Mouse (Mus musculus): Measurements from ENCODE around the gene Slc2a4. TPM values are rescaled to one million over a fixed set of nuclear protein-coding genes. Genes with fewer than 3 reads are reported as not detected.
"Not testable (repeated sequence)": the region's sequence is repeated elsewhere in the genome, so short reads cannot be mapped to it uniquely, and the experiment has no call there.

Slc2a4 gene
- polyA plus RNA-seq, 2 experiments from 2014 or later: not detected

GRCm38 (mm10) chr11:69970222-69970621, 22.2 kb upstream of the Slc2a4 start:
- no peak for ATAC-seq

DNA sequence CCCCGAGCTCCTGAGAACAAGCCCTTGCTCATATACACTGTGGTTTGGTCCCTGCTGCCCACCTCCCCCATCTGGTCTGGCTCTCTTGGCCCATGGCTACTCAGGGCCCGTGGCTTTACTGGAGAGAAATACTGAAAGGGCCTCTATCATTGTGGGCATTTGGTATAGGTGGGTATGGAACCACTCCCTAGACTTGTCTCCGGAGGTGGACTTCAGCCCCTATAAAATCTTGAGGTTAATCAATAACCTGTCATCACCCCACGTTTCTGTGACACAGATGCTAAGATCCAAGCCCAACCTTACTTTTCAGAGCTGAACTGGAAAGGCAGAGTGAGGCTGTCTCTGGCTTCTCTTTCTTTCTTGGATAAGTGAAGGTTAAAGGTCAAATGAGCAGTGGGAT, 20.8 kb upstream of the Slc2a4 start:
- ATAC-seq: no peak

DNA sequence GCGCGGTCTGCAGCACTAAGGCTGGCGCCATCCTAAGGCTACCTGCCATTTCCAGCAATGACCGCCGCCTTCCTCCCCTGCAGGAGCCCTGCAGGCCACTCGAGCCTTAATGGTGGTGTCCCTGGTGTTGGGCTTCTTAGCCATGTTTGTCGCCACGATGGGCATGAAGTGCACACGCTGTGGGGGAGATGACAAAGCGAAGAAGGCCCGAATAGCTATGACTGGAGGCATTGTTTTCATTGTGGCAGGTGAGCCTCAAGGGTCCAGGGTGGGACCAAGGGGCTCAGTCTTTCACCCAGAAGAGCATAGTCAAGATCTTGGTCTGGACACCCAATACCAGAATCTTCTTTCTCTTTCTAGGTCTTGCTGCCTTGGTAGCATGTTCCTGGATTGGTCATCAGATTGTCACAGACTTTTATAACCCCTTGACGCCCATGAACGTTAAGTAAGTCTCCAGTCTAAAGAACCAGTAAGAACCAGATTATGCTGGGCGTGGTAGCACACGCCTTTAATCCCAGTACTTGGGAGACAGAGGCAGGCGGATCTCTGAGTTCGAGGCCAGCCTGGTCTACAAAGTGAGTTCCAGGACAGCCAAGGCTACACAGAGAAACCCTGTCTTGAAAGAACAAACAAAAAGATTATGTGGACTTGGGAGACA, 19.0 kb upstream of the Slc2a4 start:
- no peak for ATAC-seq

DNA sequence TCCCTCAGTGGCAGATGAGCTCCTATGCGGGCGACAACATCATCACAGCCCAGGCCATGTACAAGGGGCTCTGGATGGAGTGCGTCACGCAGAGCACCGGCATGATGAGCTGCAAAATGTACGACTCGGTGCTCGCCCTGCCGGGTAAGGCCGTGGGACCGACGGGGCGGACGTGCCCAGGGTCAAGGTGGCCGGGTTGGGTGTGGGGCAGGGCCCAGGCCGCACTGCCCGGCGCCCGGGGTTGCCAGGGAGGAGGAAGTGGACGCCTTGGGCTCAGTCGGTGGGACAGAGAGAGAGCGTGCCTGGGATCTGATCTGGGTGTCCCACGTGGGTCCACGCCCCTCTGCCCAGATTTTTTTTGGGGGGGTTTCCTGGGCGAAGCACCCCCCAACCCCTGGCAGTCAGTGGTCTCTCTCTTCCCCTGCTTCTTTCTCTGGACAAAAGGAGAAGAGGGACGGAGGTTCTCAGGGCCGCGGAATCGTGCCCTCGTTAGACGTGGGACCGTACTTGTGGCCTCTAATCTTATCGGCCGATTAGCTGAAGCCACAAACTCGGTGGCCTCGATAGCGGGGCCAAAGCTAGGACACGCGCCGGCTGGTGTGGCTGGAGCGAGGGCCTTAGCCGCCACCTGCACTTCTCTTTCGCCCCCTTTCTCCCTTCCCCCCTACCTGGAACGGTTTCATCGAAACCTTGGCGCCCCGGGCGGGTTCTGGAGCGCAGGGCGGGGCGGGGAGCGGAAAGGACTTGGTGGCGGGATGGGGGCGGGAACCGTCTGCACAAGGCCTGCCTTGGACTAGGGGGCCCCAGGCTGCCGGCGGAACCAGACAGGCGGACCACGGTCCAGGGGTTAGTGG, 18.2 kb upstream of the Slc2a4 start:
- ATAC-seq: no peak

GRCm38 (mm10) chr11:69965271-69966005, 17.4 kb upstream of the Slc2a4 start:
- no peak for ATAC-seq

GRCm38 (mm10) chr11:69964650-69965270, 16.8 kb upstream of the Slc2a4 start, which contains the start of gene Cldn7:
Gene Cldn7 (plus strand): TSS chr11:69964779.
- no peak for ATAC-seq

- ATAC-seq: no peak
These were observed 13.9 kb upstream of the Slc2a4 start for GRCm38 (mm10) chr11:69961841-69962240.

GRCm38 (mm10) chr11:69960616-69961015, 12.6 kb upstream of the Slc2a4 start:
- no peak for ATAC-seq

DNA sequence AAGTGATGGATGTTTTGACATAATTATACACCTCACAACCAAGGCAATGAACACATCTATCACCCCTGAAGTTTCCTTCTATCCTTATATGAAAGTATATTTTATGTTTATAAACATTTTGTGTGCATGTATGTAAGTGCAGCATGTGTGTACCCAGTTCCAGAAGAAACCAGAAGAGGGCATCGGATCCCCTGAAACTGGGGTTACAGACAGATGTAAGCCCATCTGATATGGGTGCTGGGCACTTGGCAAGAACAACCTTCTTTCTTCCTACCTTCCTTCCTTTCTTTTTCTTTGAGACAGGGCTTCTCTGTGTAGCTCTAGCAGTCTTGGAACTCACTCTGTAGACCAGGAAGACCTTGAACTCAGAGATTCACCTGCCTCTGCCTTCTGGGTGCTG, 8.2 kb upstream of the Slc2a4 start:
- ATAC-seq: no peak

DNA sequence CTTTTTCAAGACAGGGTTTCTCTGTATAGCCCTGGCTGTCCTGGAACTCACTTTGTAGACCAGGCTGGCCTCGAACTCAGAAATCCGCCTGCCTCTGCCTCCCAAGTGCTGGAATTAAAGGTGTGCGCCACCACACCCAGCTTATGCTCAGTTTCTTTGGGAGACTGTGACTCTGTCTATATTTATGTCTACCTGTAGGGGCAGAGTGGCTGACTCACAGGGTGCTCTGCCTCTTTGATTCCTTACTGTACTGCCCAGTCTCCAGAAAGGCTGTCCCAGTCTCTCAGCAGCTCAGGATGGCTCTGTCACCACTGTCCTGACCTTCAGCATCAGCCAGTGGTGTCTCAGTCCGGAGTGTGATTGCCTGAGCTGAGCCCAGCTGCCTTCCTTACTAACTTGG, 7.6 kb upstream of the Slc2a4 start:
- ATAC-seq: not testable (repeated sequence)

GRCm38 (mm10) chr11:69953267-69953915, 5.4 kb upstream of the Slc2a4 start:
- ATAC-seq: no peak

GRCm38 (mm10) chr11:69952274-69952673, 4.3 kb upstream of the Slc2a4 start:
- ATAC-seq: no peak

DNA sequence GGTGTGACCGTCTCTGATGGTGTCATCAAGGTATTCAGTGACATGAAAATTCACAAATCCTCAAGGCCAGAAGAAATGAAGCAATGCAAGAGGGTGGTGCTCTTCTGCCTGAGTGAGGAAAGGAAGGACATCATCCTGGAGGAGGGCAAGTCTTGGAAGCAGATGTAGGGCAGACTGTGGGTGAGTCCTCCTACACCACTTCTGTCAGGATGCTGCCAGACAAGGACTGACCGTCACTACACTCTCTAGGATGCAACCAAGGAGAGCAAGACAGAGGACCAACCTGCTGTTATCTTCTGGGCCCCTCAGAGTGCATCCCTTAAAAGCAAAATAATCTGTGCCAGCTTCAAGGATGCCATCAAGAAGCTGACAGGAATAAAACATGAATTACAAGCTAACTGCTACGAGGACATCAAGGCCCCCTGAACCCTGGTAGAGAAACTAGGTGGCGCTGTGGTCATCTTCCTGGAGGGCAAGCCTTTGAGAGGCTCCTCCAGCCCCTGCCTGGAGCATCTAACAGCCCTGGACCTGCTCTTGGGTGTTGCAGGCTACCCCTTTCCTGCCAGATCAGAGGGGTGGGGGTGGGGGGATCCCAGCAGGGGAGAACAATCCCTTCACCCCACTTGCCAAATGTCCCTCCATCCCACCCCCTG, 2.9 kb upstream of the Slc2a4 start:
- no peak for ATAC-seq

- ATAC-seq: peak; percentile 75
These were observed 769 bp upstream of the Slc2a4 start for GRCm38 (mm10) chr11:69948763-69949150.

DNA sequence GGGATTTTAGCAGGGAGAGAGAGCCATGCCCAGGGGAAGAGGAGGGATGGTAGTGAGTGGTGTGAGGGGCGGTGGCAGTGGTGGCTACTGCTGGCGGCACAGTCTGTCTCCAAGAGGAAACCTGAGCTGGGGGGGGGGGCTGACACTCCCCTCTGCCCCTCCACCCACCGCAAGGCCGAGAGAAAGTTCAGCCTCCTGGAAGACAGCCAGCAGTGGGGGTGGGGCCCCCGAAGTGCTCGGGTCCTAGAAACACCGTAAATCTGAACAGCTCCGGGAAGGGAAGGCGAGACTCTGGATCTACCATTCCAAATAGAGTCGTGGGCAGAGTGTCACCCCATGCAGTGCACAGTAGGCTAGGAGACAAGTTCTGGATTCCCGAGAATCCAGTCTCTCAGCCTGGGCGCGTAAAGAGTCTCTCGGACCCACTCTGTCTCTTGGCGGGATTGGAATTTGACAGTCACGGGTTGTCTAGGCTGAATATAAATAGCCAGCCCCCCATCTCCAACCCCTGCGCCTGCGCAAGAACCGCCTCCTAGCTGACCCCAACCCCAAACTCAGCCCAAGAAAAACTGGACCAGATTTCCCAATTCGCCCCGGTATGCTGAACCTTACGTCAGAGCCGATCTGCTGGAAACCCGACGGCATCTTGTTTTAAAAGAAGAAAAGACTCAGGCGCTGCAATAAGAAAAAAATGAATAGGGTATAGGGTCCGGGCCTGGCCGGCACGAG, 487 bp downstream of the Slc2a4 start:
- no peak for ATAC-seq

- ATAC-seq: no peak
These were observed 1.7 kb downstream of the Slc2a4 start for GRCm38 (mm10) chr11:69945997-69946891.

DNA sequence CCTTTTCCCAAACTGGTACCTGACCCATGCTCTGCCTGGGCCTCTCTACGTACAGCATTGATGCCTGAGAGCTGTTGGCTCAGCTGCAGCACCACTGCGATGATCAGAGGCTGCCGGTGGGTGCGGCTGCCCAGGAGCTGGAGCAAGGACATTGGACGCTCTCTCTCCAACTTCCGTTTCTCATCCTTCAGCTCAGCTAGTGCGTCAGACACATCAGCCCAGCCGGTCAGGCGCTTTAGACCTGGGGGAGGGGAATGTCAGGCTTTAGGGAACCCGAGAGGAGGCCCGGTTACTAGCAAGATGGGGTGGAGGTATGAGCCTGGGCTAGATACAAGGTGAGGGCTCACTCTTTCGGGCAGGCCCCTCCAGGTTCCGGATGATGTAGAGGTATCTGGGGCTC, 2.8 kb downstream of the Slc2a4 start:
- ATAC-seq: no peak

DNA sequence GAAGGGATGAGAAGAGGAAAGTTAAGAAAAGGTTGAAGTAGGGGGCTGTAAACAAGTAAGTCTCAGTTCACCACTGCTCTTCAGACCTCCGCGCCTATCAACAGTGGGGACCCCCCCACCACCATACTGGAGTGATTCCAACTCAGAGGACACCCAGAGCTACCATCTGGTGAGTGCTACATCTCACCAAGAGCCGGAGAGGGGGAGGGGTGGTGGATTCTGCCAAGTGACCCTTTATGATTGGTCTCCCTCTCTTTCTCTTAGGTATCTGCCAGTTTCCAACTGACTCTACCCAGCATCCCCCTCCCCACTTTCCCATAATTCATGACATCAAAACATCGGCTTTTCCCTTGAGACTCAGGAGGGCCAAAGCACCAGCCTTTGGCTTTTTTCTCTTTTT, 7.0 kb downstream of the Slc2a4 start:
- no peak for ATAC-seq

DNA sequence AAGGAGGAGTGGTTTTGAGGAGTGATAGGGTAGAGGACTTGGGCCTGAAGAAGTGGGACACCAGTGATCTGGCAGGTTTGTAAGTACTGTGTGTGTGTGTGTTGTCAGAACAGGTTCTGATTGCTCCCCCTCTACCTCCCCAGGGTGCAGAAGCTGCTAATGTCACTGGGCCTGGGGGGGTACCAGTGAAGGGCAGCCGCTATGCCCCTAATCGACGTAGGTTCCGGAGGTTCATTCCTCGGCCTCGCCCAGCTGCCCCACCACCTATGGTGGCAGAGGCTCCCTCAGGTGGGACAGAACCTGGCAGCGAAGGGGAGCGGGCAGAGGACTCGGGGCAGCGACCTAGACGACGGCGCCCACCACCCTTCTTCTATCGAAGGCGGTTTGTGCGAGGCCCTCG, 8.3 kb downstream of the Slc2a4 start:
- ATAC-seq: no peak

- ATAC-seq: no peak
These were observed 8.8 kb downstream of the Slc2a4 start for GRCm38 (mm10) chr11:69939181-69939580.
